Mouse (Mus musculus) right cerebral cortex, postnatal 4 days (tissue): Measurements from ENCODE around the gene F2rl3.

Source experiments
- DNase-seq: peaks from one replicate; pipeline ENCODE4 v3.0.0-alpha.2; 2022

The F2rl3 gene

GRCm38 (mm10) chr8:72766777-72767176, 5.1 kb downstream of the F2rl3 start:
- DNase-seq: no peak

DNA sequence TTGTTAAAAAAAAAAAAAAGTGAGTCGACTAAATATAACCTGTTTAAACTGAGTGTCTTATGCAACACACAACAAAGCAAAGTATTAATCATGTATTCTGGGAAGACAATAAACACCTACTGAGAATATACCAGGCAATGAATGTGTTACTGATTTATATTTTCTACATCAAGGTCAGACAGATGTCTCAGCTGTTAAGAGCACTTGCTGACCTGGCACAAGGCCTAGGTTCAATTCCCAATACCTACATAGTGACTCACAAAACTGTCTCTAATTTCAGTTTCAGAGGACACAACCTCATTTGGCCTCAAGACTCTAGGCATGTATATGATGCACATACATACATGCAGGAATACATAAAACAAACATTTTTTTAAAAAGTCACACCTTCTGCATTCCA, 16.1 kb downstream of the F2rl3 start:
- no peak for DNase-seq

DNA sequence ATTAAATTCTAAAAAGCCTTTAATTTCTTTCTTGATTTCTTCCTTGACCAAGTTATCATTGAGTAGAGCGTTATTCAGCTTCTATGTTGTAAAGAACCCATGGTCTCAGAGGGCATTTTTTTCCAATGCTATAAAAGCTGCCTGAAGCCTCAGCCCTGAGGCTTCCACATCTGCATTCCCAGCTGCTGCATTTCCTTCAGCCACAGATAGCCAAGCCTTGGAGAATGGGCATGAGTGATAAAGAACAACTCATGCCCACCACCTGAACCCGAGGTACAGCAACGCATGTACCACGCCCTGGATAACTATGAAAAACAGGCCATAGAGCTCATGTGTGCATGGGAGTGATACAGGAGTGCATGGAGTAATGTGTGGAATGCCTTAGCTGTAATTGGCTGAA, 19.0 kb downstream of the F2rl3 start:
- no peak for DNase-seq

DNA sequence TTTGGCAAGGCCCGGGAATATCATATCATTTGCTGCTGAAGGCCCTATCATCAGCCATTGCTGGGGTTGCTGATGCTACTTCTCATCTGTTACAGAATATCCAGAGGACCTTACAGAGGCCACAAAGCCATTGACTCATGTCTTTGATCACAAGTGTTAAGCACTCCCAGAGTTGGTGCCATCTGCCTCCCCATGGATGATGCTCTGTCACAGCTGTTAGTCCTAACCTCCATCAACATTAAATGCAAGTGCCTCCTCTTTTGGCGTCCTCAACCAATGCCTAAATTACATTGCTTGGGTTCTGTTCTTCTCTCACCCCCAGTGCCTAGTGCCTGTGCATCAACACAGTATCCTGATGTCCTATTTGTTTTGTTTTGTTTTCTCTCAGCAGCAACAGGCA, 39.9 kb downstream of the F2rl3 start:
- no peak for DNase-seq

DNA sequence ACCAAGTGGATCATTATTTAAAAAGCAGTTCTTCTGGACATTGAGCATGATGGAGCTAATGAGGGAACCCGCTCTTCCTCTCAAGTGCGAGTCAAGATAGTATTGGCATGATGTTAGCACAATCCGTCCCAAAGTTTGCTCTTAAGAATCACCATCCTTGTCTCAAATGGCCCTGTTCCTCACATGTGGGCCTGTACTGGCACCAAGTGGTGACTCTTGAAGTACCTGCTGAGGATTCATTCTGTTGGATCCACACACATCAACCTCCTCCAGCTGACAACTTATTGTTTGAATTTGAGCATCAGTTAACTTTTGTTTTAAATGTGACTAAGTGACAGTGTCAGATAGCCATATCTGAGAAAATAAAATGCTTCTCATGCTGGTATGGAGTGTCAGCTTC, 51.0 kb downstream of the F2rl3 start:
- DNase-seq: no peak
